Mouse (Mus musculus) fibroblast of lung, adult 2 months (primary cell): ENCODE data around the gene Otud5.
"Not testable (repeated sequence)": the region's sequence is repeated elsewhere in the genome, so short reads cannot be mapped to it uniquely, and the experiment has no call there.

Experiments
- DNase-seq: peaks from one replicate; pipeline ENCODE4 v3.0.0-alpha.2; 2011; ENCODE audit warnings: low read depth

Otud5 gene

DNA sequence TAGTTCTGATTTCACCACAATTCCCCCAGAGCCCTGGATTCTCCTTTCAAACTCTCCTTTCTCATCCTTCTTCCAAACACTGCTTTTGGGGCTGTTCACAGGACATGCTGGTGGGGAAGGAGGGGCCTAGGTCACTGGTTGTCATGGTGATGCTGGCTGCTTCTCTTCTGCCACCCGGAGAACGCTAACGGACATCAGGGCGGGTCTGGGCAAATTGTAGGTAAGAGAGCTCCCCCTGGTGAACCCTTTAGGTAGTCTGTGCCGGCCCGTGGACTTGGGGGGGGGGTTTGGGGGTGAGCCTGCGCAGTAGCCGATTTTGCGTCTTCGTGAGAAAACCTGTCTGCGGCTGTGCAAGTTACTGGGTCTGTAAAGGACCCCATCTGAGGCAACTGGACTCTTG lies 38.7 kb downstream of the Otud5 start:
- DNase-seq, result peak; percentile 45

DNA sequence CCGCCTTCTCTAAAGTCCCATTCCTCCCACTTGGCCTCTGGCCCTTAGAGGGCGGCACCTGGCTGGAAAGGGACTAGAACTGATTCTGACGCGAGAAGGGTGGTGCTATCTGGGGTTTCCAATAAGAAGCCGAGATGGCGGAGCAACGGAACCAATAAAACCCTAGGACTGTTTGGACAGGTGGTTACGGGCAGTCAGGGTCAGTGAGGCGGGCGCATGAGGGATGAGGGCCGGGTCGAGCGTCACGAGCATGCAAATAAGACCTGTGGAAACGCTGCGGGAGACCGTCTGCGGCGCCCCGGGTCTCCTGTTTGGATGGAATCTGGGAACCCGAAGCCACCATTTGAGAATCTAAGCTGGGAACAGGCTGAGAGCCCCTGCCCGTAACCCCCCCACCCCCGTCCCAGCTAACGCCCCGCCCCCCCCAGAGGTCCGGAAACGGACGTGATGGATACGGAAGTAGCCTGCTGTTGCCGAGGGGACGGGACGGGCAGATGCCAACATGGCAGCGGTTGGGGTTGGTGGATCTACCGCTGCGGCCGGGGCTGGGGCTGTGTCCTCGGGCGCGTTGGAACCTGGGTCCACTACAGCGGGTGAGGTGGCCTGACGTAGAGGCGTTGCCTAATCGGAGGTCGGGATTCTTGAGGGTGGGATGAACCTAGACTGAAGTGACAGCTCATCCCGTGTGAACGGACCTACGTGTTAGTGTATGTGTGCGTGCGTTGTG lies 42.8 kb downstream of the Otud5 start, which contains the start of gene Slc35a2:
Gene Slc35a2, plus strand, starts transcription at position 188 of the 727 bp plus-strand sequence.
- DNase-seq, result peak; percentile 77

DNA sequence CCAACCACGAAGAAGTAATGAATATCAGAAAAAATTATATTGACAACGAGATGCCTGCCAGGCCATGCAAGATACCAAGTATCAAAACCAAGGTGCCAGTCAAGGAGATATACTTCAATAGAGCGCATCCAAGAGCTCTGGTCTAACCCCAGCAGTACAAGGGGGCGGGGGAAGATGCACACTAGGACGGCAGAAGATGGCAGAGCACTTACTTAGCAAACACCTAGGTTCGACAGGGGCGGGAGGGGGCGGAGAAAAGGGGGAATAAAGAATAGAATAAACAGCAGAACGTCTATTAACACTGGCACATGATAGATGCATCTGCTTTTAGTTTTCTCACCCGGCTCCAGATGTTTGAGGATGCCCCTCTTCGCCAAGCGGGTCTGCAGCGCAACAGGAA lies 57.0 kb downstream of the Otud5 start:
- DNase-seq, result no peak

- peak; percentile 76 for DNase-seq
Observed at GRCm38 (mm10) chrX:7898880-7899874, 58.0 kb downstream of the Otud5 start, which contains the start of the genes Pqbp1 and Timm17b. Gene Pqbp1, minus strand, starts transcription at chrX:7899269. Gene Timm17b, plus strand, starts transcription at chrX:7899357.

DNA sequence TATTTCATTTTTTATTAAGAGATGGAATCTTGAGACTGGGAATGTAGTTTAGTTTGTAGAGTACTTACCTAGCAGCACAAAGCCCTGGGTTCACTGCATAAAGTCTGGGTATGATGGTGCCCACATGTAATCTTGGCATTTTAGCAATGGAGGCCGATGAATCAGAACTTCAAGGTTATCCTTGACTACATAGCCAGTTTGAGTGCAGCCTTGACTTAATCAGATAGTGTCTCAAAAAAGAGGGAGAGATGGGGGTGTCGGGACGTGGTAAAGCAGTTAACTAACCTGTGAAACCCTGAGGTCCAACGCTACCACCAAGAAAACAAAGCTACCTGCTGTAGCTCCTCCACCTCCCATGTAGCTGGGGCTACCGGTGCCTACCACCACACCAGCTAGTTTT lies 63.3 kb downstream of the Otud5 start:
- no peak for DNase-seq

DNA sequence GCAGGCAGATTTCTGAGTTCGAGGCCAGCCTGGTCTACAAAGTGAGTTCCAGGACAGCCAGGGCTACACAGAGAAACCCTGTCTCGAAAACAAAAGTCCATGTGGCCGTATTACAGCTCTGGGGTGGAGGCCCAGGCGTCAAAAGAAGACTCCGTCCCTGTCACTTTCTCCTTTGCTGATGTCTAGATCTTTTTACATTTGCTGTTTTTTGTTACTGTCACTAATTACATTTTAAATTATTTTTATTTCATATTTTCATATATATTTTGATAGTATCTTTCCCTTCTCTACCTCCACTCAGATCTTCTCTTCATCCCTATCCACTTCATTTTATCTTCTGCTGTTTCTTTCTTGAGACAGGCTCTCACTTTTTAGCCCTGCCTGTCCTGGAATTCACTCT lies 66.6 kb downstream of the Otud5 start, which contains the start of gene Gm10491:
Gene Gm10491, minus strand, starts transcription at position 101 of the 400 bp plus-strand sequence.
- no peak for DNase-seq

DNA sequence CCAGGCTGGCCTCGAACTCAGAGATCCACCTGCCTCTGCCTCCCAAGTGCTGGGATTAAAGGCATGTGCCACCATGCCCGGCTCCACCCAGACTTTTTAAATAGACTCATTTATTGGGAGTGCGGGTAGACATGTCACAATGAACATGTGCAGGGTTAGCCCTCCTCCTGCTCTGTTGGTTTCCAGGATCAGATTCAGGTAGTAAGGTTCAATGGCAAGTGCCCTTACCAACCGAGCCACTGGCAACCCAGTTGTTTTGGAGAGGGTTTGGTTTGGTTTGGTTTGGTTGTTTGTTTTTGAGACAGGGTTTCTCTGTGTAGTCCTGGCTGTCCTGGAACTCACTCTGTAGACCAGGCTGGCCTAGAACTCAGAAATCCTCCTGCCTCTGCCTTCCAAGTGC lies 68.1 kb downstream of the Otud5 start, which contains the start of gene Gm10490:
Gene Gm10490, plus strand, starts transcription at position 301 of the 400 bp plus-strand sequence.
- DNase-seq, result not testable (repeated sequence)

DNA sequence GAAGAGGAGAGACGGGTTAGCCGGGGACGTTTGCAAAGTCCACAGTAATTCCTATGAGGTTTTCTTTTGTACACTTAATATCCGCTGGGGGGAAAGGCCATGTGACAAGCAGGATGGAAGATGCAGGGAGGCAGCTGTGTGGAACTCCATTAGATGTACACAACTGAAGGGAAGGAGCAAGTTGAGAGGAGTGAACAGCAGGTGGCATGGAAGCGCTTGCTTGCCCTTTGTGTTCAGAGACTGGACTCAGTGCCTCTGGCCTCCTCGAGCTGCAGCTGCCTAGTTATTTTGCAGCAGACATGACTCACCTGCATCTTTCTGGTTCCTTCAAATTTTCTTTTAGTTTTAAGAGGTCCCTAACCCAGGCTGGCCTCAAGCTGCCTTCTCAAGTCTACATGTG lies 69.3 kb downstream of the Otud5 start:
- DNase-seq, result no peak

DNA sequence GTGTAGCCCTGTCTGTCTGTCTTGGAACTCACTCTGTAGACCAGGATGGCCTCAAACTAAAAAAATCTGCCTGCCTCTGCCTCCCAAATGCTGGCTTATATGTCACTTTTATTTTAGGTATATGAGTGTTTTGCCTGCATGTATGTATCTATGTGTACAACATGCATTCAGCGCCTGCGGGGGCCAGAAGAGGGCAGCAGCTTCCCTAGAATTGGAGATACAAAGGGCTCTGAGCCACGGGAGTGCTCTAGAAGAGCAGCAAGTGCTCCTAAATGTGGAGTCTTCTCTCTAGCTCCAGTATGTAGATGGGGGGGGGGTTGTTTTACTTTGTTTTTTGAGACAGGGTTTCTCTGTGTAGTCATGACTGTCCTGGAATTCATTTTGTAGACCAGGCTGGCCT lies 74.5 kb downstream of the Otud5 start:
- not testable (repeated sequence) for DNase-seq

DNA sequence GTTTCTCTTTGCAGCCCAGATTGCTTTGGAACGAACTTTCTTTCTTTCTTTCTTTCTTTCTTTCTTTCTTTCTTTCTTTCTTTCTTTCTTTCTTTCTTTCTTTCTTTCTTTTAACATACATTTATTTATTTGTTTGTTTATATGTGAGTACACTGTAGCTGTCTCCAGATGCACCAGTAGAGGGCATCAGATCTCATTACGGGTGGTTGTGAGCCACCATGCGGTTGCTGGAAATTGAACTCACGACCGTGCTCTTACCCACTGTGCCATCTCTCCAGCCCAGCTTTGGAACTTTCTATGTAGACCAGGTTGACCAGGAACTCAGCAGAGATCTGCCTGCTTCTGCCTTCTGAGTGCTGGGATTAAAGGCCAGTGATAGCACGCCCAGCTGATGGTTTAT lies 76.8 kb downstream of the Otud5 start:
- not testable (repeated sequence) for DNase-seq

DNA sequence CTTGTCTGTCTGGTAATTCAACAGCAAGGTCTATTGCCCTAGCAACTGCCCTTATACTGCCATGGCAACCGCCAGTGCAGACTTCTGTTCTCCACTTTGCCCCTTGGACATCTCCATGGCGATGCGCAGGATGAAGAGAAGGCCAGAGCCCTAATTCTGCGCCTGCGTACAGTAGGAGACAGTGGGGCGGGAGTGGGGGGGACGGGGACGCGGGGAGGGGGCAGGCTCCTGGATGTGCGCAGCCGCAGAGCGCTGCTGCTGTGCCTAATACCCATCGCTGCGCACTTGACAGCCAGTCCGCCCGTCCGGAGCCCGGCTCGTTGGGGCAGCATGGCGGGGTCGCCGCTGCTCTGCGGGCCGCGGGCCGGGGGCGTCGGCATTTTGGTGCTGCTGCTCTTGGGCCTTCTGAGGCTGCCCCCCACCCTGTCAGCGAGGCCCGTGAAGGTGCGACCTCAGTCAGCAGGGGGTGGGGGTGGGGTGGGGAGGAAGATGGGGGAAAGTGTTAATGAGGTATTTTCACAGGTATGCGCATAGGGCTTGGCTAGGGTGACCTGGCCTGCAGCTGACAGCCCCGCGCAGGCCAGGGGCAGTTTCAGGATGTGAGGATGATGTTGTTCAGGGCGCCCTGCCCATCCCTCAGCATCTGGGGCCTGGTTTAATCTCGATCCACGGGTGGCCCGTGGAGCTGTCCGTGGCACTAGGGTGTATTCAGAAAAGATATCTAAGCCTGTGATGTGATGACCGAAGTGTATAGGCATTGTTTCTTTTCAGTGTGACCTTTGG lies 78.6 kb downstream of the Otud5 start, which contains the start of gene Pcsk1n:
Gene Pcsk1n, plus strand, starts transcription at position 222 of the 783 bp plus-strand sequence.
- DNase-seq, result no peak

- DNase-seq, result no peak
Observed at GRCm38 (mm10) chrX:7922032-7922431, 80.9 kb downstream of the Otud5 start.
